Mouse (Mus musculus): Measurements from ENCODE around the gene Gm49369. TPM values are rescaled to one million over a fixed set of nuclear protein-coding genes. Genes with fewer than 3 reads are reported as not detected.

Gene Gm49369
- polyA plus RNA-seq, 1 experiment from 2014 or later, result 1.4 TPM

Other genes starting within 250 kb of the Gm49369 start
- not detected in 2 replicates for gene Gm39115, start 246.6 kb downstream of the Gm49369 start, polyA plus RNA-seq (2015; fragmentation: Nextera tagmentation; extraction: Ambion mirVana)
- gene Gm45337, start 238.1 kb downstream of the Gm49369 start, polyA plus RNA-seq (2015; fragmentation: Nextera tagmentation; extraction: Ambion mirVana), result not detected in 2 replicates
- gene Gm29735, start 225.6 kb downstream of the Gm49369 start, polyA plus RNA-seq (2015; fragmentation: Nextera tagmentation; extraction: Ambion mirVana), result not detected in 2 replicates
- not detected in 2 replicates for gene Gm4553, start 216.9 kb downstream of the Gm49369 start, polyA plus RNA-seq (2015; fragmentation: Nextera tagmentation; extraction: Ambion mirVana)
- gene Krtap5-2, start 206.7 kb downstream of the Gm49369 start, polyA plus RNA-seq (2015; fragmentation: Nextera tagmentation; extraction: Ambion mirVana), result not detected in 2 replicates
- gene Gm10153, start 192.3 kb downstream of the Gm49369 start, polyA plus RNA-seq (2015; fragmentation: Nextera tagmentation; extraction: Ambion mirVana), result not detected in 2 replicates
- gene Krtap5-3, start 181.3 kb downstream of the Gm49369 start, polyA plus RNA-seq (2015; fragmentation: Nextera tagmentation; extraction: Ambion mirVana), result not detected in 2 replicates
- gene Gm7579, start 170.8 kb downstream of the Gm49369 start, polyA plus RNA-seq (2015; fragmentation: Nextera tagmentation; extraction: Ambion mirVana), result not detected in 2 replicates
- gene Krtap5-5, start 152.7 kb downstream of the Gm49369 start, polyA plus RNA-seq (2015; fragmentation: Nextera tagmentation; extraction: Ambion mirVana), result not detected in 2 replicates
- gene Gm40460, start 141.6 kb downstream of the Gm49369 start, polyA plus RNA-seq (2015; fragmentation: Nextera tagmentation; extraction: Ambion mirVana), result not detected in 2 replicates
- gene Gm2431, start 124.3 kb downstream of the Gm49369 start, polyA plus RNA-seq (2015; fragmentation: Nextera tagmentation; extraction: Ambion mirVana), result not detected in 2 replicates
- not detected in 2 replicates for gene Gm4559, start 108.3 kb downstream of the Gm49369 start, polyA plus RNA-seq (2015; fragmentation: Nextera tagmentation; extraction: Ambion mirVana)
- gene Krtap5-1, start 85.5 kb downstream of the Gm49369 start, polyA plus RNA-seq (2015; fragmentation: Nextera tagmentation; extraction: Ambion mirVana), result not detected in 2 replicates
- gene Krtap5-4, start 79.1 kb downstream of the Gm49369 start, polyA plus RNA-seq (2015; fragmentation: Nextera tagmentation; extraction: Ambion mirVana), result not detected in 2 replicates
- gene Ifitm10, start 8.9 kb downstream of the Gm49369 start, polyA plus RNA-seq (2015; fragmentation: Nextera tagmentation; extraction: Ambion mirVana), result 1.6 and 2.0 TPM in 2 replicates
- 408 and 415 TPM in 2 replicates for gene Ctsd, start 5.4 kb upstream of the Gm49369 start, polyA plus RNA-seq (2015; fragmentation: Nextera tagmentation; extraction: Ambion mirVana)
- 0.14 TPM in 1 of 2 replicates, not detected in the other for gene Syt8, start 52.2 kb upstream of the Gm49369 start, polyA plus RNA-seq (2015; fragmentation: Nextera tagmentation; extraction: Ambion mirVana)
- 17.8 and 41.4 TPM in 2 replicates for gene Tnni2, start 59.1 kb upstream of the Gm49369 start, polyA plus RNA-seq (2015; fragmentation: Nextera tagmentation; extraction: Ambion mirVana)
- 21.6 and 26.2 TPM in 2 replicates for gene Lsp1, start 78.1 kb upstream of the Gm49369 start, polyA plus RNA-seq (2015; fragmentation: Nextera tagmentation; extraction: Ambion mirVana)
- 13.0 and 31.5 TPM in 2 replicates for gene Tnnt3, start 116.2 kb upstream of the Gm49369 start, polyA plus RNA-seq (2015; fragmentation: Nextera tagmentation; extraction: Ambion mirVana)
- 10.9 and 11.4 TPM in 2 replicates for gene Mrpl23, start 150.0 kb upstream of the Gm49369 start, polyA plus RNA-seq (2015; fragmentation: Nextera tagmentation; extraction: Ambion mirVana)